Mouse (Mus musculus): ENCODE measurements at regions not wholly inside any gene's neighbourhood (a gene's known extent, or its start where the extent isn't known, plus 50 kb on each side); places are given as distances from the start of the nearest gene placed in this dataset.

- TF ChIP-seq CTCF (IDR thresholded peaks at IDR 0.05) = no peak
- TF ChIP-seq POLR2A (IDR thresholded peaks at IDR 0.05; ENCODE audit: insufficient read depth, low read depth, low read length) = no peak
Observed at GRCm38 (mm10) chr4:53218291-53218640, 58.6 kb upstream of the Abca1 start.

Measured in heart, adult 2 months (tissue).